ENCODE assay signal across 8 mouse cellular contexts in the genomic region with DNA sequence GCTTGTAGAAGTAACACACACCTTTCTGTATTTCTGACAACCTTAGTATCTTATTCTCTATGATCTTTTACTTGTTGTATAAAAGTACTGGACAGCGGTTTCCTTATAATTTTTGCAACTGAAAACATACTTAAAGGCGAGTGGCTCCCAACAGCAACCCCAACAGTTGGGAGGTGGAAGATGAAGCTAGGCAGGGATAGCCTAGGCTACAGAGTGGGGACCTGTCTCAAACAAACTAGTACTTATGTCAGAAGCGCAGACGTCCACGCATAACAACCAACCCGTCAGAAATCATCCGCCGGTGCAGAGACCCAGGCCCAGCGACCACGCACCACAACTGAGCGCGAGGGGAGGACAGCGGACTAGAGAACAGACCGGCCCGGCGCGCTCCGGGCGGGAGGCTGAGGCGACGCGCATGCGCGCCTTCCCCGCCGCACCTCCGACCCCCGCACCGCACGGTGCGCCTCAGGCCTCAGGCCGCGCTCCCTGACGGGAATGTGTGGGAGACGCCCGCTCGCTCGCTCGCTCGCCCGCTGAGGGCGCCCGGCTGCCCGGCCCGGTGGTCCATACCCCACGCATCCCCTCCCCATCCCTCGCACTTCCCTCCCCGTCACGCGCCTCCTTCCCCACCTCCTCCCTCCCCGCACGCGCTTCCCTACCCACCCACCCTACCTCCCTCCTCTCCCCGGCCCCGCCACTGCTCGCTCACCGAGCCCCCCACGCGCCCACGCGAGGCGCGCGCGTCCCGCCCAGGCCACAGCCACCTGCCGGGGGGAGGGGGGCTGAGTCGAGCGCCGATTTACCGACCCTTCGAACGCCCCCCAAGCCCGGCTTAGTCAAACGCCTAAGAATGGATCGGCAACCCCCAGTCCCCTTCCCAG. TPM values are rescaled to one million over a fixed set of nuclear protein-coding genes. Genes with fewer than 3 reads are reported as not detected.
A peak's percentile ranks its signal among the peaks of the same experiment; 100 is the strongest.
DNase-seq lines count a peak whose midpoint lies in the region.

A gene (minus strand): TSS at position 834 of the 881 bp plus-strand sequence.

- intact Hi-C loops in left cerebral cortex, postnatal 10 days (cut with DNase I) = no loop called here

- H3K4me3 ChIP-seq in megakaryocyte, embryonic 14.5 days (replicated peaks) = peak within 1 kb of the TSS; percentile 91

- H3K9me3 ChIP-seq in megakaryocyte, embryonic 14.5 days = no peaks in the 10 kb centered on the region

- peaks cover 15% of the 10 kb centered on the region for H3K4me1 ChIP-seq in megakaryocyte, embryonic 14.5 days

- peak; percentile 33 to 45 for DNase-seq in adrenal gland, adult 18-20 months (ENCODE audit: low spot score in 2 of 2)
- DNase-seq in cerebellum, postnatal 10 days = peak; percentile 84 to 86
- peak; percentile 18 to 66 for DNase-seq in frontal cortex, adult 2 months (ENCODE audit: extremely low spot score in 1 of 2, low spot score in 1 of 2)
- peak; percentile 43 for DNase-seq in induced T-regulatory cell, adult 2 months (ENCODE audit: low read depth)
- DNase-seq in left cerebral cortex, postnatal 10 days (ENCODE audit: extremely low spot score in 1 of 2, low spot score in 2 of 2) = peak; percentile 20 to 78
- peak; percentile 56 to 57 for DNase-seq in right cerebral cortex, postnatal 36 days (ENCODE audit: low spot score in 2 of 2)
- DNase-seq in MN1 (ENCODE audit: low spot score) = no peak

- no peaks in the 10 kb centered on the region for H3K36me3 ChIP-seq in megakaryocyte, embryonic 14.5 days (replicated peaks; ENCODE audit: low read length)

- H3K27me3 ChIP-seq in megakaryocyte, embryonic 14.5 days (replicated peaks) = peaks cover 3% of the 10 kb centered on the region

RNA-seq across cellular contexts. Expression of the gene that starts here (rescaled TPM):
- total RNA-seq in adrenal gland, adult 18-20 months (2021) = under 1 TPM; 0.10 to 0.19 TPM
- polyA plus RNA-seq in frontal cortex, adult 2 months (2012; rRNA removed) = 2.3 and 2.5 TPM in 2 replicates
- total RNA-seq in left cerebral cortex, postnatal 10 days (2021) = 1 to 10 TPM; 2.7 TPM
- 0.16 TPM in 1 of 2 replicates, not detected in the other for polyA plus RNA-seq in megakaryocyte, embryonic 14.5 days (2012; ENCODE audit: insufficient read depth, low replicate concordance)

Comparison
In these comparisons a context has a peak if more than half of its experiments do, and no peak if none do; other contexts are left out.
1. Peak in DNase-seq in adrenal gland, adult 18-20 months; RNA of the gene not detected or under 1 TPM.